Mouse (Mus musculus): ENCODE data around the gene Jtb. TPM values are rescaled to one million over a fixed set of nuclear protein-coding genes. Genes with fewer than 3 reads are reported as not detected.

Gene Jtb
- total RNA-seq, 1 experiment from 2014 or later: 51.4 TPM

GRCm38 (mm10) chr3:90256731-90257530 lies 25.5 kb downstream of the Jtb start:
- ATAC-seq (replicated peaks; ENCODE audit: low read depth, poor library complexity, severe bottlenecking): no peak

GRCm38 (mm10) chr3:90258521-90258920 lies 27.1 kb downstream of the Jtb start:
- ATAC-seq (replicated peaks; ENCODE audit: low read depth, poor library complexity, severe bottlenecking): no peak

GRCm38 (mm10) chr3:90263121-90263771 lies 31.8 kb downstream of the Jtb start:
- ATAC-seq (replicated peaks; ENCODE audit: low read depth, poor library complexity, severe bottlenecking): no peak

- no peak for ATAC-seq (replicated peaks; ENCODE audit: low read depth, poor library complexity, severe bottlenecking)
These were observed 33.3 kb downstream of the Jtb start for GRCm38 (mm10) chr3:90264687-90265033.

- peak; percentile 71 for ATAC-seq (replicated peaks; ENCODE audit: low read depth, poor library complexity, severe bottlenecking)
These were observed 33.9 kb downstream of the Jtb start, which contains the start of gene Dennd4b for GRCm38 (mm10) chr3:90265034-90265931. Gene Dennd4b, plus strand, starts transcription at chr3:90265185.

- ATAC-seq (replicated peaks; ENCODE audit: low read depth, poor library complexity, severe bottlenecking): peak; percentile 52
These were observed 34.7 kb downstream of the Jtb start for GRCm38 (mm10) chr3:90265932-90266741.

GRCm38 (mm10) chr3:90266901-90267775 lies 35.7 kb downstream of the Jtb start:
- no peak for ATAC-seq (replicated peaks; ENCODE audit: low read depth, poor library complexity, severe bottlenecking)

GRCm38 (mm10) chr3:90268190-90268589 lies 36.8 kb downstream of the Jtb start:
- no peak for ATAC-seq (replicated peaks; ENCODE audit: low read depth, poor library complexity, severe bottlenecking)

GRCm38 (mm10) chr3:90268971-90269370 lies 37.6 kb downstream of the Jtb start:
- no peak for ATAC-seq (replicated peaks; ENCODE audit: low read depth, poor library complexity, severe bottlenecking)

GRCm38 (mm10) chr3:90270784-90271183 lies 39.4 kb downstream of the Jtb start:
- no peak for ATAC-seq (replicated peaks; ENCODE audit: low read depth, poor library complexity, severe bottlenecking)

GRCm38 (mm10) chr3:90272170-90272569 lies 40.8 kb downstream of the Jtb start:
- no peak for ATAC-seq (replicated peaks; ENCODE audit: low read depth, poor library complexity, severe bottlenecking)

GRCm38 (mm10) chr3:90273855-90274254 lies 42.5 kb downstream of the Jtb start:
- no peak for ATAC-seq (replicated peaks; ENCODE audit: low read depth, poor library complexity, severe bottlenecking)

GRCm38 (mm10) chr3:90275286-90275685 lies 43.9 kb downstream of the Jtb start:
- no peak for ATAC-seq (replicated peaks; ENCODE audit: low read depth, poor library complexity, severe bottlenecking)

GRCm38 (mm10) chr3:90276858-90277257 lies 45.5 kb downstream of the Jtb start:
- no peak for ATAC-seq (replicated peaks; ENCODE audit: low read depth, poor library complexity, severe bottlenecking)

- no peak for ATAC-seq (replicated peaks; ENCODE audit: low read depth, poor library complexity, severe bottlenecking)
These were observed 46.4 kb downstream of the Jtb start for GRCm38 (mm10) chr3:90277793-90278192.

GRCm38 (mm10) chr3:90278211-90278610 lies 46.8 kb downstream of the Jtb start:
- no peak for ATAC-seq (replicated peaks; ENCODE audit: low read depth, poor library complexity, severe bottlenecking)

- ATAC-seq (replicated peaks; ENCODE audit: low read depth, poor library complexity, severe bottlenecking): no peak
These were observed 47.8 kb downstream of the Jtb start for GRCm38 (mm10) chr3:90279216-90279615.

GRCm38 (mm10) chr3:90279743-90280142 lies 48.3 kb downstream of the Jtb start:
- no peak for ATAC-seq (replicated peaks; ENCODE audit: low read depth, poor library complexity, severe bottlenecking)

- ATAC-seq (replicated peaks; ENCODE audit: low read depth, poor library complexity, severe bottlenecking): no peak
These were observed 49.3 kb downstream of the Jtb start for GRCm38 (mm10) chr3:90280708-90281107.

All from common myeloid progenitor, adult 5-6 weeks (primary cell).